Mouse (Mus musculus): Measurements from ENCODE around the gene Cks1b.
"Not testable (repeated sequence)": the region's sequence is repeated elsewhere in the genome, so short reads cannot be mapped to it uniquely, and the experiment has no call there.

Gene Cks1b

DNA sequence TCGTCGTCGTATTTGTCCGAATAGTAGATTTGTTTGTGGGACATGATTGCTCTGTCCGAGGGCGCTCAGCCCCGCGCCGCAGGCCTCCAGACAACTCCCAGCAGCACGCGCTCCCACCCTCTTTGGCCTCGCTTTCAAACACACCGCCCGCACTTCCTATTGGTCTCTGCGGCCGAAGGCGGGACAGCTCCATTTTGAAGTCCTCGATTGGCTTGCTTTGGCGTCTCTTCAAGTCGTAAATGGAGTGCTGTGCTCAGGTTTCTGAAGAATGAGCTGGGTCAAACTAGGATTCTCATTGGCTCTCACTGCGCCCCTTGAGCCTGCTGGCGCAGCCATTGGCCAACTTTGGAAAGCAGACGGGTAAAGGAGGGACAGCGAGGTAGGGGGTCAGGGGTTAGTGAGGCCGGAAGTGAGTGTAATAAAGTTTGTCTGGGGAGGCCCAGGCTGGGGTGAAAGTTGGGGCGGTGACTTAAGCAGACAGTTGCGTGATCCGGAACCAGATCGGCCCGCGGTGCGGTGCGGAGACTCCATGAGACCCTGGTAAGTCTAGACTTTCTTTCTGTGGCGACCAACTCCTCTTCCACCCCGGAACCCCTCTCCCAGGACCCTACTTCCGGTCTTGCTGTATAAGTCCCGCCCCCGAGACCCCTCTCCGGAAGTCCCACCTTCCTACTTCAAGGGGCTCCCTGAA is at the start of gene Cks1b, which contains the start of gene Shc1:
Cks1b (minus strand) TSS at position 214 of the 691 bp plus-strand sequence.
Shc1 (plus strand) TSS at position 274 of the 691 bp plus-strand sequence.
- DNase-seq (ENCODE audit: low read depth, low spot score) = peak; percentile 100

DNA sequence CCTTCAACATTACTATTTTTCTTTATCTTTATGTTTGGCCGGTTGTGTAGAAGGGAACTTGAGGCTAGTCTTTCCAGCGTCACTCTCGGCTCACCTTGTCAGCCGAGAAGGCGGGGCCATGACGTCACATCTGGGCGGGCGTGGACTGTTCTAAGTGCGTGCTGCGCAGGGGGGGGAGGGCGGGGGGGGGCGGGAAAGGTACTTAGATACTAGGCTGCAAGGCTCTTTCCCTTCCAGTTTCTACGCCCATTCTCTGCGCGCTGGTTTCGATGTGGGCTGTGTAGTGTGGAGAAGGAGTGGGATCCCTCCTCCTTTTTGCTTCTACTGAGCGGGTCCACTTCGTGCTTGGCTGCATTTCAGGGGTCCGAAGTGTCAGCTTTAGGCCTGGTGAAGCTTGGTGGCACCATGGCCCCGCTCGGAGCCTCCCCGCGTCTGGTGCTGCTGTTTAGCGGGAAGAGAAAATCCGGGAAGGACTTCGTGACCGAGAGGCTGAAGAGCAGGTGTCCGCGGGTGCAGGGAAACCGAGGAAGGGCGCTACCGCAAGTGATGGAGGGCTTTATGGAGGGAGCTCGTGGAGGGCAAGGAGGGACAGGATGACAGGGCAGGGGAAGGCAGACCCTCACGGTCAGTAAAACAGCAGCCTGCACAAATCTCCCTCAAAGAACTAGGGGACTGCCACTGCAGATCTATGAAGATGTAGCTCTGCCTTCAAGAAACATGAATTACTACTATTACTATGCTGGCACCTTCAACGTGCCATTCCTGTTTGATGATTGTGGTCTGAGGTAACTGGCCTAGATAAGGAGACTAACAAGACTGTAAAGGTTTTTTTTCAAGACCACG is 41.0 kb upstream of the Cks1b start:
- DNase-seq (ENCODE audit: low read depth, low spot score) = peak; percentile 96

- DNase-seq (ENCODE audit: low read depth, low spot score) = no peak
Observed at GRCm38 (mm10) chr3:89458372-89458964, 40.3 kb upstream of the Cks1b start.

GRCm38 (mm10) chr3:89456726-89457665 is 38.8 kb upstream of the Cks1b start:
- DNase-seq (ENCODE audit: low read depth, low spot score) = peak; percentile 93

DNA sequence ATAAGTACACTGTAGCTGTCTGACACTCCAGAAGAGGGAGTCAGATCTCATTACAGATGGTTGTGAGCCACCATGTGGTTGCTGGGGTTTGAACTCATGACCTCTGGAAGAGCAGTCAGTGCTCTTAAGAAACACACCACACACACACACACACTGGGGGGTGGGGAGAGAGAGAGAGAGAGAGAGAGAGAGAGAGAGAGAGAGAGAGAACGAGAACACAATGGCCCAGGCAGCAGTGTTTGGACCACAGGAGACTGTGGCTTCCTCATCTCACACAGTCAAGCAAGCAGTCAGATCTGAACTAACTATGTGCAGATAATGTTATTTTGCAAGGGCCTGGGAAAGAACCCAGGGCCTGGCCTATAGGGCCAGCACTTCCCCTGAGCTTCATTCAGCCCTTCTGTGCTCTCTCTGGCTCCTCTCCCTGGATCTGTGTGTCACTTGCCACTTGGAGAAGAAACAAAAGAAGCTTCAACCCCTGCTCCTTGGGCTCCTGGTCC is 37.7 kb upstream of the Cks1b start:
- no peak for DNase-seq (ENCODE audit: low read depth, low spot score)

DNA sequence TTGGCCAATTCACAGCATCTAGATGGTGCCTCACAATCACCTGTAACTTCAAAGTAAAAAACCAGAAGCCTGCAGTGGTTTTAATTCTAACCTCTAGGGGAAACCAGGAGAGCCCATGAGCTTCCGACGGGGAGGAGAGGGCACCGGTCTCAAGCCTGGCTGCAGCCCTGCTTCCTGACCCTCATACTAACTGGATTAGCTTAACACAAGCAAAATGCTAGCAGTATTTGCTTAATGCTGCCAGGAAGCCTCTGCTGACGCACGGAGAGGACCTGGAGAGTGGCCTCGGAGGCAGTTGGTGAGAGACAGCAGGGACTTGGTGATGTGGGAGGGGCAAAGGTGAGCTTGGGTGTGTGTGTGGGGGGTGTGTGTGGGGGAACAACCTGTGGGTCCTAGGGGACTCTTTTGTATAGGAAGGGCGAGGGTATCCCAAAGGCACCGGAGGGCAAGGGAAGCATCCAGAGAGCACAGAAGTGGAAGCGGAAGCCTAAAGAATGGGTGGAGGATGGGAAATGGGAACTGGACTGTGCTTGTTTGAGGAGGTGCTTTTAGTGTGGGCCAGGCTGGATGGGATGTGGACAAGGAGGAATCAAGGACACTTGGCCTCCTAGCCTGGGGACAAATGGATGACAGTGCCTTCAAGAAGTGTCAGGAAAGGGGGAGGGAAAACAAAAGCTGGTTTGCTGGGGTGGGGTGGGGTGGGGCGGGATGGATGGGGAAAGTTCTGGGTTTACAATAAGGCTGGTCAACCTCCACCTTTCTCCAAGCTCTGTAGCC is 36.4 kb upstream of the Cks1b start, which contains the start of gene Pmvk:
Pmvk (plus strand) TSS at position 141 of the 777 bp plus-strand sequence.
- peak; percentile 43 for DNase-seq (ENCODE audit: low read depth, low spot score)

GRCm38 (mm10) chr3:89451916-89452315 is 33.7 kb upstream of the Cks1b start:
- peak; percentile 67 for DNase-seq (ENCODE audit: low read depth, low spot score)

DNA sequence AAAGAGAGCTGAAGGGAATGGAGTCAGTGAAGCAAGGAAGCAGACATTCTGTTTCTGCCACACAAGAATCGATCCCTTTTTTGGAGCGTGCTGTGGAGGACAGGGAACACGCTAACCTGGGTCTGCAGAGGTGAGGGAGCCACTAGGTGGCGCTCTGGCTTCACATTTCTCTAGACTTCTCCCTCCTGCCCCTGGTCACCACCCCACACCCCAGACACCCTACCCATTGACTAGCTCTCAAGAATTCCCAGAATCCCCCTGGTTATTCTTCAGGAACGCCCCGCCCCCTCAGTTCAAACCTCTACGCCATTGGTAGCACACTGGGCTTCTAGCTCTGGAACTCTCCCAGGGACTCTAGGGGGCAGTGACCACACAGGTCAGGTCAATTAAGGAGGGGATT is 31.4 kb upstream of the Cks1b start:
- DNase-seq (ENCODE audit: low read depth, low spot score) = peak; percentile 99

- DNase-seq (ENCODE audit: low read depth, low spot score) = peak; percentile 49
Observed at GRCm38 (mm10) chr3:89448720-89449537, 30.7 kb upstream of the Cks1b start.

DNA sequence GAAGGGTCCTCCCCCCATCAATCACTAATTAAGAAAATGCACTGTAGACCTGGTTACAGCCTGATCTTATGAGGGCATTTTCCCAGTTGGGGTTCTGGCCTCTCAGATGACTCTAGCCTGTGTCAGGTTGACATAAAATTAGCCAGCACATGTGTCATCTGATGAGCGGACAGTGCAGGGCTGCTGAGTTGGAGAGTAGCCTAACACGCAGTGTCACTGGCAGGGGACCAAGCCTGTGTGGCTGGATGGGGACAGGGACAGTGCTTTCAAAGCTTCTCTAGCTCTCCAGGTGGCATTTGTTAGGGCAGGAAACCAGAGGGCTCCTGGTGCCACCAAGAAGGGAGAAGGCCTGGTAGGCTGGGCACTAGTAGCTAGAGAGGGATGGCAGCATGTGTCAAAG is 22.5 kb upstream of the Cks1b start:
- no peak for DNase-seq (ENCODE audit: low read depth, low spot score)

GRCm38 (mm10) chr3:89437269-89437668 is 19.1 kb upstream of the Cks1b start:
- DNase-seq (ENCODE audit: low read depth, low spot score) = peak; percentile 66

- DNase-seq (ENCODE audit: low read depth, low spot score) = peak; percentile 94
Observed at GRCm38 (mm10) chr3:89436176-89437113, 18.3 kb upstream of the Cks1b start, which contains the start of gene Pbxip1. TSS of gene Pbxip1 (plus strand) at chr3:89436706.

- no peak for DNase-seq (ENCODE audit: low read depth, low spot score)
Observed at GRCm38 (mm10) chr3:89435041-89435440, 16.9 kb upstream of the Cks1b start.

- no peak for DNase-seq (ENCODE audit: low read depth, low spot score)
Observed at GRCm38 (mm10) chr3:89434532-89434931, 16.3 kb upstream of the Cks1b start.

GRCm38 (mm10) chr3:89432606-89433005 is 14.4 kb upstream of the Cks1b start:
- no peak for DNase-seq (ENCODE audit: low read depth, low spot score)

GRCm38 (mm10) chr3:89430171-89431159 is 12.3 kb upstream of the Cks1b start, which contains the start of gene Pygo2:
TSS of gene Pygo2 (plus strand) at chr3:89430214.
- peak; percentile 97 for DNase-seq (ENCODE audit: low read depth, low spot score)

DNA sequence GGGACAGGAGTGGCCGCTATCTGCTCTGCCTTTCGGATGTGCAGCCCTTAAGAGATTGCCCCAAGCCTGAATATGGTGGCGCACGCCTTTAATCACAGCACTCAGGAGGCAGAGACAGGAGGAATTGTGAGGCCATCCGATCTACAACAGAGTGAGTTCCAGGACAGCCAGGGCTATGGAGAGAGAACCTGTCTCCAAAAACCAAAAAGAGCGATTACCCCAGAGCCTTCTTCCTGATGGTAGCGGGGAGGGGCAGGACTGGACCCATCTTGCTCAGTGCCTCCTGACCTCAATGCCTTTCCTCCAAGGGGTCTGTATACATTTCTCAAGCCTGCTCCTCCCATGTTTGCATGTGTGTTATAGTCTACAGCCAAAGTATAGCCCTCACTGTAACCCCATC is 10.8 kb upstream of the Cks1b start:
- not testable (repeated sequence) for DNase-seq (ENCODE audit: low read depth, low spot score)
